Mouse (Mus musculus) kidney, postnatal 14 days (tissue): Measurements from ENCODE around the gene Nuak1.

ENCODE experiments used
- DNase-seq: peaks from one replicate; pipeline ENCODE4 v3.0.0; 2022; ENCODE audit warnings: mixed read lengths

The Nuak1 gene

GRCm38 (mm10) chr10:84444396-84444795, 4.0 kb upstream of the Nuak1 start:
- no peak for DNase-seq

DNA sequence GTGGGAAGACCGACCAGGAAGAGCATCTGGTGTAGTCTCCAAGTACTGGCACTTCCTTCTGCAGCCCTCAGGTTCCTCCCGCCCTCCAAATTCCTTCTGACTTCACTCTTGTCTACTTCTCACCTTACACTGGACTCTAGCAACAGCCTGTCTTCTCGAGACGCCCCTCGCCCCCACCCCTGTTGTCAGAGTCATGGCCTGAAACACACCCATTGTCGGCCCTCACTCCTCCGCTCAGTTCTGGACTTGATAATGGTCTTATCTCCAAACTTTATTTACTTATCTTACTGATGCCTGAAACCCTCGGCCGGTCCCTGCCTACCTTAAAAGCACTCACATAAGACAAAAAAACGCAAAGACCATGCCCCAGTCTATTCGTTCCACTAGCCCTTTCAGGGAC, 1.4 kb upstream of the Nuak1 start:
- no peak for DNase-seq

- peak; percentile 59 for DNase-seq
Measured at GRCm38 (mm10) chr10:84441434-84441785, 1.0 kb upstream of the Nuak1 start.

- no peak for DNase-seq
Measured at GRCm38 (mm10) chr10:84440181-84440540, 236 bp downstream of the Nuak1 start.

DNA sequence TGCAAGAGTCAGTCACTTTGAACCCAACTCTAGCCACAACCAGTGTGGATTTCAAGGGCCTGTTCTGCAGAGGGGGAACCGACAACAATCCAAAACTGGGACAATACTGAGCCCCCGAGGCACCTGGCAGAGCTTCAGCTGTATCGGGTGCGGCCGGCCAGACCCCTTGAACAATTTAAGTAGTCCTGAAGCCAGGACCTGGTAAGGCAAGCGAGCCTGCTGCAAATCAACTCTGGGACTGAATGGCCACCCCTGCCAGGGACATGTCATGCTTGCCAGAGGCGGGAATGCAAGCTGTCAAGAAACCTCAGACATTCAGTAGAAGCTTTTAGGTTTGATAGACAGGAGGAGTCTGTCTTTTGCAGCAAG, 1.2 kb downstream of the Nuak1 start:
- no peak for DNase-seq

GRCm38 (mm10) chr10:84438466-84439227, 1.8 kb downstream of the Nuak1 start:
- no peak for DNase-seq

GRCm38 (mm10) chr10:84438049-84438422, 2.4 kb downstream of the Nuak1 start:
- peak; percentile 96 for DNase-seq

DNA sequence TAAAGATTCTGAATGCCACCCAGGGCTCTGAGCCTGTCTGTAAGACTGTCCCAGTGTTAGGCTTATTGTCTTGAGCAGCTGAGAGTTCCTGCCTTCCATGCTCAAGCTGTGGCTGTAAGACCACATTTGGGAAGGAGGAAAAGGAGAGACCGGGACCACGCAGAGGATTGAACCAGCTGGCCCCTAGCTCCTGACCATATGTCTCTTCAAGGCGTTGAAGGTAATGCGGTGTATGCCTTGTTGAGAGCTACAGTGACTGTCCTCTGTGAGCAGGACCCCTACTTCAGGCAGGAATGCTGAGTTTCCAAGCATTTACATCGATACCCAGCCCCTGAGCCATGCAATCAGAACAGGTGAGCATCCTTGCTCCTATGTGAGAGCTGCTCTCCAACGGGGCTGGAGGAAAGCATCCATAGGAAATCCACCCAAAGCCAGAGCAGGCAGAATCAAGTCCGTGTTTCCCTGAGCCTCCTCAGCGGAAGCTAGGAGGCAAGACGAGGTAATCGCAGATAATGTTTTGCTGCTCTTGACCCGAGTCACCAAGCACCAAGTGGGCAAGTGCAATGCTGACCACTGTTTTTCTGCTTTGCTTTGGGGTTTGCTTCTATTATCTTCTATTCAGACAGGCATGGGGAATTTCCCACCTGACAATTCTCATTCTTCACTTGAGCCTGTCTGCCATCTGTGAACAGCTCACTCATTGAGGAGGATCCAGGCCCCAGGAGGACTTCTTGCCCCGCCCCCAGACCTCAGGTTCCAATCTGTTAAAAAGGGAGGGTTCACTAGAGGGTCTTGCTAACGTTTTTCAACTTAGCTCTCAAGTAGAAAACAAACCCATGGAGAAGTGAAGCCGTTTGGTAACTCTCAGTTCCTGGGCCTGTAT, 3.0 kb downstream of the Nuak1 start:
- no peak for DNase-seq

GRCm38 (mm10) chr10:84435930-84436329, 4.5 kb downstream of the Nuak1 start:
- no peak for DNase-seq

DNA sequence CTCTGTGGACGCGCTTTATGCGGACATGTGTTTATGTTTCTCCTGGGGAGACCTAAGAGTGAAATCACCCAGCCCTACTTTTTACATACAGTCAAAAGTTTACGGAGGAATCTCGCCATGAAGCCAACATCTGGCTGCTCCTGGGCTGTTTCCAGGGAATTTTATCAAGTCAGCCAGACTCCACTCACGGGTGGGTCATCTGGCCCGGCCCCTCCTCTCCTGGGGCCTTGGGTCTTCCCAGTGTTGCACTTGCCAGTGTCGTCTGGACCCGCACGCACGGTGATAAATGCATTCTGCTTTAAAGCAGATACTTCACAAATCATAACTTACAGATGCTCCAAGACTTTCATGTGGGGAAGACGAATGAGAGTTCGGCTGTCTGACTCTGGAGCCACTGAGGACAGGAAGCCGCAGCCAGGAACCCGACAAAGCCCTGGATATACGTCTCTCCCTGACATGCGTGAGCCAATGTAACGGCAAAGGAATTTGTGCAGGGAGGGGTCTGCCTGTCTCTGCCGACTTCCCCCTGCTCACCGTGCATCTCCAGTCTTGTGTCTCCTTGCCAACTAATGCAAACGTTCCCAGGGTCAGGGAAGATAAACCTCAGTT, 7.1 kb downstream of the Nuak1 start:
- DNase-seq = no peak

GRCm38 (mm10) chr10:84424374-84424773, 16.0 kb downstream of the Nuak1 start:
- peak; percentile 66 for DNase-seq

DNA sequence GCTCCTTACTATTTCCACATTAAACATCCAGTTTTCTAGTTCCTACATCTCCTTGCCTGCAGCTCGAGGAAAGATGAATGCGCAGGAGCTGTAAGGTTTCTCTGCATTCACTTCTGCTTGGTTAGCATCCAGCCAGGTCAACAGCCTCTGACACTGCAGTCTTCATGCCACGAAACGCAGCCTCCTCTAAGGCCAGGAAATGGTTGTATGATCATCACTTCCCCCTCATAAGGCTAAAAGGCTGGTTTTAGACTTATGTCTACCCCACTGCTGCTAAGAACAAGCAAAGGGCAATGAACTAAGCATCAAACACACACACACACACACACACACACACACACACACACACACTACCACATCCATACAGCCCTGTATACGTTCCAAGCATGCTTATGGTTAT, 16.5 kb downstream of the Nuak1 start:
- DNase-seq = no peak

GRCm38 (mm10) chr10:84420589-84420988, 19.8 kb downstream of the Nuak1 start:
- DNase-seq = no peak

- DNase-seq = no peak
Measured at GRCm38 (mm10) chr10:84418421-84418820, 22.0 kb downstream of the Nuak1 start.

GRCm38 (mm10) chr10:84416752-84417151, 23.6 kb downstream of the Nuak1 start:
- DNase-seq = no peak

GRCm38 (mm10) chr10:84414981-84415700, 25.3 kb downstream of the Nuak1 start:
- DNase-seq = no peak

- no peak for DNase-seq
Measured at GRCm38 (mm10) chr10:84413310-84413709, 27.1 kb downstream of the Nuak1 start.

GRCm38 (mm10) chr10:84412326-84412962, 28.0 kb downstream of the Nuak1 start:
- DNase-seq = no peak

DNA sequence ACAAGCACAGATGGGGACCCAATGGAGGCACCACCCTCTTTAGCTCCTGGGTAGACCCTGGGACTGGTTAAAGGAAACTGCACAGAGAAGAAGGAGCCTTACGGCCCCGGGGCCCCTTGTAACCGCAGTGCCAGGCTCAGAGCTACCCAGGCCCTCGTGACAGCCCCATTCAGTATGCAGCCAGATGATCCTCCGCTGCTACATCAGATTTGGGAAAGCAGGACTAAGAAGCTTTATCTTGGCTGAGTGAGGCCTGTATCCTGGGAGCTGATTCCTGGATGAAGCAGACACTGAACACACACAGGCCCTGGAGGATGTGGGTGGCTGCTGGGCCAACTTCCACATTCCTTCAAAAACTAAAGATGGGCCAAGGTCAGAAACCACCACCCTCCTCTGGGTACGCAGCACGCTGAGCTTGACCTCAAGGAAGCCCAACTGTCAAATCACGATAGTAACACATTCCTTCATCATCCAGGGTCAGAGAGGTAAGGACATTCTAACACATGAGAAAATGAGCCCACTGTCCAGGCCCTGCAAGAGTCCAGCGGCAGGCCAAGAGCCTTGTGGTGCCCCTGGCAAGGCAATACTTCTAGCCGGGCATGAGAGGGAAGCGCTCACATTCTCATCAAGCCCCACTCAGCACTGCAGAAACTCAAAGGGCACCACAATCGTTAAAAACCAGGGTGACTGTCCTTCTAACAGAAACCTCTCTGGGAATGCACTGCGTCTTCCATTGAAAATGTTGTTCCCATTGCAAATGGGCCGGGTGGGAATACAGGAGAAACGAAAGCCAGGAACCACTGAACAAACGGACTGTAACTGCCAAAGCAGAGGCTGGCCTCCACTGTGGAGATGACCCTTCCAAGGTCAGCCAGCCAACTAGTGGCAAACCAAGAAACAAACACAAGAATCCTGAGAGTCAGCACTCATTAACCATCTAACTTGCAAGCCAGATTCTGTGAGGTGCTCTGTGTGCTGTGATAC, 29.0 kb downstream of the Nuak1 start:
- DNase-seq = peak; percentile 46

GRCm38 (mm10) chr10:84408965-84409660, 31.3 kb downstream of the Nuak1 start:
- DNase-seq = peak; percentile 53
